Mouse (Mus musculus) adrenal gland, postnatal 0 days (tissue): ENCODE measurements around the gene Fam8a1. TPM values are rescaled to one million over a fixed set of nuclear protein-coding genes. Genes with fewer than 3 reads are reported as not detected.

ENCODE experiments used
- polyA plus RNA-seq: library from polyadenylated mRNA; unstranded; fragments of >200 nt; fragmentation: Nextera tagmentation; extraction: Ambion mirVana; gene quantifications from 2 replicates; pipeline ENCODE4 v1.2.1, GENCODE M21; 2015

The Fam8a1 gene
- polyA plus RNA-seq = 10.4 and 10.9 TPM in 2 replicates

GRCm38 (mm10) chr13:46669048-46669619 is at the start of gene Fam8a1:
Gene Fam8a1 (plus strand): TSS chr13:46669522.

Other genes with a start within 250 kb of the Fam8a1 start
- 1.3 and 2.2 TPM in 2 replicates for gene Cap2, start 167.7 kb upstream of the Fam8a1 start, polyA plus RNA-seq
- gene Nup153, start 58.4 kb downstream of the Fam8a1 start, polyA plus RNA-seq = 7.7 and 10.0 TPM in 2 replicates